Mouse (Mus musculus): ENCODE measurements around the gene 5031439G07Rik. TPM values are rescaled to one million over a fixed set of nuclear protein-coding genes. Genes with fewer than 3 reads are reported as not detected.
A peak's percentile ranks its signal among the peaks of the same experiment; 100 is the strongest.
"Not testable (repeated sequence)": the region's sequence is repeated elsewhere in the genome, so short reads cannot be mapped to it uniquely, and the experiment has no call there.

The 5031439G07Rik gene
- polyA plus RNA-seq, 1 experiment: 0.63 TPM

GRCm38 (mm10) chr15:84922884-84923507 lies 65.4 kb downstream of the 5031439G07Rik start, which contains the start of gene Nup50:
Nup50 (plus strand) TSS chr15:84923411.
- peaks cover 37% of the 10 kb centered on the region for H3K4me1 ChIP-seq (ENCODE audit: control insufficient read depth)
- H3K9me3 ChIP-seq (ENCODE audit: control insufficient read depth, low read length): no peaks in the 10 kb centered on the region
- H3K27me3 ChIP-seq (ENCODE audit: control insufficient read depth): no peaks in the 10 kb centered on the region
- H3K36me3 ChIP-seq (ENCODE audit: control insufficient read depth): peaks cover 50% of the 10 kb centered on the region
- peak within 1 kb of the TSS; percentile 100 for H3K4me3 ChIP-seq (replicated peaks)
- TF ChIP-seq GATA1 (IDR thresholded peaks at IDR 0.05; ENCODE audit: low read length) (no peak), TAL1 (IDR thresholded peaks at IDR 0.05; ENCODE audit: low read length) (no peak)

GRCm38 (mm10) chr15:84919938-84920337 lies 68.4 kb downstream of the 5031439G07Rik start, which contains the start of gene Gm29666:
Gm29666 (minus strand) TSS chr15:84920038.
- H3K4me1 ChIP-seq (ENCODE audit: control insufficient read depth): peaks cover 25% of the 10 kb centered on the region
- no peaks in the 10 kb centered on the region for H3K9me3 ChIP-seq (ENCODE audit: control insufficient read depth, low read length)
- H3K27me3 ChIP-seq (ENCODE audit: control insufficient read depth): no peaks in the 10 kb centered on the region
- H3K4me3 ChIP-seq (replicated peaks): no peak within 1 kb of the TSS
- peaks cover 36% of the 10 kb centered on the region for H3K36me3 ChIP-seq (ENCODE audit: control insufficient read depth)
- TF ChIP-seq GATA1 (IDR thresholded peaks at IDR 0.05; ENCODE audit: low read length) (no peak), TAL1 (IDR thresholded peaks at IDR 0.05; ENCODE audit: low read length) (no peak)

GRCm38 (mm10) chr15:84913201-84913600 lies 75.2 kb downstream of the 5031439G07Rik start:
- no peak for TF ChIP-seq GATA1 (IDR thresholded peaks at IDR 0.05; ENCODE audit: low read length)
- TF ChIP-seq TAL1 (IDR thresholded peaks at IDR 0.05; ENCODE audit: low read length): no peak
- Histone ChIP-seq H3K27me3 (ENCODE audit: control insufficient read depth) (no peaks in the 10 kb centered on the region), H3K36me3 (ENCODE audit: control insufficient read depth) (peaks cover 47% of the 10 kb centered on the region), H3K4me3 (replicated peaks) (no peak overlapping the region), H3K9me3 (ENCODE audit: control insufficient read depth, low read length) (peaks cover 12% of the 10 kb centered on the region), H3K4me1 (ENCODE audit: control insufficient read depth) (no peaks in the 10 kb centered on the region; the same call in 1 of the 2 replicates)

- no peak for TF ChIP-seq GATA1 (IDR thresholded peaks at IDR 0.05; ENCODE audit: low read length)
- TF ChIP-seq TAL1 (IDR thresholded peaks at IDR 0.05; ENCODE audit: low read length): no peak
- H3K27me3 ChIP-seq (ENCODE audit: control insufficient read depth): no peaks in the 10 kb centered on the region; the same call in none of the 2 replicates
- no peak overlapping the region for H3K4me3 ChIP-seq (replicated peaks)
- H3K4me1 ChIP-seq (ENCODE audit: control insufficient read depth): peaks cover 4% of the 10 kb centered on the region
- H3K36me3 ChIP-seq (ENCODE audit: control insufficient read depth): no peaks in the 10 kb centered on the region
- H3K9me3 ChIP-seq (ENCODE audit: control insufficient read depth, low read length): no peaks in the 10 kb centered on the region
Measured at GRCm38 (mm10) chr15:84903843-84904385, 84.4 kb downstream of the 5031439G07Rik start.

GRCm38 (mm10) chr15:84898077-84898476 lies 90.3 kb downstream of the 5031439G07Rik start:
- H3K36me3 ChIP-seq (ENCODE audit: control insufficient read depth): no peaks in the 10 kb centered on the region
- no peaks in the 10 kb centered on the region for H3K4me1 ChIP-seq (ENCODE audit: control insufficient read depth)
- H3K9me3 ChIP-seq (ENCODE audit: control insufficient read depth, low read length): peaks cover 10% of the 10 kb centered on the region
- no peak overlapping the region for H3K4me3 ChIP-seq (replicated peaks)
- no peaks in the 10 kb centered on the region for H3K27me3 ChIP-seq (ENCODE audit: control insufficient read depth)
- TF ChIP-seq GATA1 (IDR thresholded peaks at IDR 0.05; ENCODE audit: low read length) (no peak), TAL1 (IDR thresholded peaks at IDR 0.05; ENCODE audit: low read length) (no peak)

GRCm38 (mm10) chr15:84896664-84897063 lies 91.7 kb downstream of the 5031439G07Rik start:
- Histone ChIP-seq H3K4me1 (ENCODE audit: control insufficient read depth) (no peaks in the 10 kb centered on the region), H3K27me3 (ENCODE audit: control insufficient read depth) (no peaks in the 10 kb centered on the region), H3K4me3 (replicated peaks) (no peak overlapping the region), H3K9me3 (ENCODE audit: control insufficient read depth, low read length) (peaks cover 10% of the 10 kb centered on the region), H3K36me3 (ENCODE audit: control insufficient read depth) (no peaks in the 10 kb centered on the region)
- TF ChIP-seq GATA1 (IDR thresholded peaks at IDR 0.05; ENCODE audit: low read length) (no peak), TAL1 (IDR thresholded peaks at IDR 0.05; ENCODE audit: low read length) (no peak)

- H3K27me3 ChIP-seq (ENCODE audit: control insufficient read depth); H3K4me3 ChIP-seq (replicated peaks); H3K4me1 ChIP-seq (ENCODE audit: control insufficient read depth); H3K36me3 ChIP-seq (ENCODE audit: control insufficient read depth): not testable (repeated sequence)
- H3K9me3 ChIP-seq (ENCODE audit: control insufficient read depth, low read length): peaks cover 10% of the 10 kb centered on the region
Measured at GRCm38 (mm10) chr15:84896216-84896615, 92.1 kb downstream of the 5031439G07Rik start.

Other genes starting within 250 kb of the 5031439G07Rik start
- gene Phf21b, start 132.5 kb downstream of the 5031439G07Rik start, polyA plus RNA-seq (2012): 0.01 and 0.04 TPM in 2 replicates
- gene Gm29666, start 68.5 kb downstream of the 5031439G07Rik start, polyA plus RNA-seq (2012): 0.01 TPM in 2 replicates
- gene Nup50, start 65.1 kb downstream of the 5031439G07Rik start, polyA plus RNA-seq (2012): 1.5 and 2.2 TPM in 2 replicates
- not detected in 2 replicates for gene Upk3a, start 28.6 kb upstream of the 5031439G07Rik start, polyA plus RNA-seq (2012)
- gene Fam118a, start 40.4 kb upstream of the 5031439G07Rik start, polyA plus RNA-seq (2012): 0.21 and 0.42 TPM in 2 replicates
- not detected in 2 replicates for gene Smc1b, start 143.4 kb upstream of the 5031439G07Rik start, polyA plus RNA-seq (2012)
- gene Ribc2, start 143.5 kb upstream of the 5031439G07Rik start, polyA plus RNA-seq (2012): not detected in 2 replicates
- gene Fbln1, start 217.4 kb upstream of the 5031439G07Rik start, polyA plus RNA-seq (2012): not detected in 2 replicates